Mouse (Mus musculus) heart, embryonic 13.5 days (tissue): ENCODE results near the gene Son. TPM values are rescaled to one million over a fixed set of nuclear protein-coding genes. Genes with fewer than 3 reads are reported as not detected.

Source experiments
- ATAC-seq: fragments of 200-750 bp; cut with Nextera tagmentation; 2 replicates; pipeline ENCODE4 v1.8.0; 2017; ENCODE audit warnings: moderate TSS enrichment; ENCODE audit not compliant: insufficient number of reproducible peaks, low FRiP score, low TSS enrichment; ENCODE audit errors: extremely low read depth
- H3K27ac ChIP-seq: fragments of 300-500 bp; sonication (generic); replicated peaks from 2 replicates; pipeline ENCODE4 v1.5.1; 2015; ENCODE audit warnings: moderate library complexity, mild to moderate bottlenecking, inconsistent platforms
- H3K27me3 ChIP-seq: fragments of 300-500 bp; sonication (generic); replicated peaks from 2 replicates; pipeline ENCODE4 v1.6.1; 2015; ENCODE audit warnings: mild to moderate bottlenecking, inconsistent platforms
- H3K36me3 ChIP-seq: fragments of 300-500 bp; sonication (generic); 2 replicates; pipeline ENCODE4 v1.6.1; 2015; ENCODE audit warnings: mild to moderate bottlenecking, inconsistent platforms
- H3K4me1 ChIP-seq: fragments of 300-500 bp; sonication (generic); 2 replicates; pipeline ENCODE4 v1.6.1; 2015; ENCODE audit warnings: inconsistent platforms
- H3K4me2 ChIP-seq: fragments of 300-500 bp; sonication (generic); 2 replicates; pipeline ENCODE4 v1.6.1; 2015; ENCODE audit warnings: inconsistent platforms, mild to moderate bottlenecking, moderate library complexity
- H3K4me3 ChIP-seq: fragments of 300-500 bp; sonication (generic); 2 replicates; pipeline ENCODE4 v1.5.1; 2015; ENCODE audit warnings: moderate library complexity, mild to moderate bottlenecking, inconsistent platforms
- H3K9ac ChIP-seq: fragments of 300-500 bp; sonication (generic); 2 replicates; pipeline ENCODE4 v1.6.1; 2015; ENCODE audit warnings: inconsistent platforms, mild to moderate bottlenecking, moderate library complexity
- H3K9me3 ChIP-seq: fragments of 300-500 bp; sonication (generic); 2 replicates; pipeline ENCODE4 v1.6.1; 2016; ENCODE audit warnings: inconsistent platforms
- WGBS: fragments of 180-500 bp; shearing (Covaris S2); methylation state at CpG from one replicate; pipeline ENCODE4 v1.1.7; 2015; ENCODE audit warnings: mixed read lengths; 5-methylcytosine and 5-hydroxymethylcytosine counted together
- polyA plus RNA-seq: library from polyadenylated mRNA; unstranded; fragments of >200 nt; fragmentation: Nextera tagmentation; extraction: Ambion mirVana; gene quantifications from 2 replicates; pipeline ENCODE4 v1.2.1, GENCODE M21; 2015

Gene Son
- polyA plus RNA-seq, 1 experiment from 2014 or later: 78.3 TPM

GRCm38 (mm10) chr16:91688023-91688618 lies 40.8 kb downstream of the Son start:
- peak; percentile 51 for ATAC-seq
- Histone ChIP-seq H3K4me1 (peaks cover 23% of the 10 kb centered on the region), H3K9ac (peak overlapping the region; percentile 95), H3K36me3 (peaks cover 31% of the 10 kb centered on the region), H3K27ac (peak overlapping the region; percentile 89), H3K27me3 (no peaks in the 10 kb centered on the region), H3K4me3 (peak overlapping the region; percentile 94), H3K9me3 (no peaks in the 10 kb centered on the region), H3K4me2 (peak overlapping the region; percentile 91)
- under 1% methylated on average over 51 of the region's 51 CpGs for WGBS

- Histone ChIP-seq H3K36me3 (peaks cover 29% of the 10 kb centered on the region), H3K4me3 (peak within 1 kb of the TSS; percentile 94), H3K27me3 (no peaks in the 10 kb centered on the region), H3K27ac (peak within 1 kb of the TSS; percentile 89), H3K4me2 (peak within 1 kb of the TSS; percentile 91), H3K9ac (peak within 1 kb of the TSS; percentile 95), H3K4me1 (peaks cover 23% of the 10 kb centered on the region), H3K9me3 (no peaks in the 10 kb centered on the region)
- WGBS: under 1% methylated on average over 70 of the region's 71 CpGs
- peak; percentile 97 for ATAC-seq
Measured at GRCm38 (mm10) chr16:91688619-91689334, 41.5 kb downstream of the Son start, which contains the start of gene Donson. Donson (minus strand) TSS chr16:91688770.

- WGBS: 41% methylated on average over 7 of the region's 7 CpGs
- Histone ChIP-seq H3K4me1 (peaks cover 24% of the 10 kb centered on the region), H3K36me3 (peaks cover 22% of the 10 kb centered on the region)
Measured at GRCm38 (mm10) chr16:91689791-91690190, 42.5 kb downstream of the Son start.

GRCm38 (mm10) chr16:91694455-91695084 lies 47.3 kb downstream of the Son start:
- no peaks in the 10 kb centered on the region for H3K27me3 ChIP-seq
- WGBS: 27% methylated on average over 14 of the region's 14 CpGs
- H3K36me3 ChIP-seq: peaks cover 41% of the 10 kb centered on the region
- no peak overlapping the region for H3K4me2 ChIP-seq
- no peak overlapping the region for H3K4me3 ChIP-seq
- H3K27ac ChIP-seq: no peak overlapping the region
- H3K9ac ChIP-seq: no peak overlapping the region; the same call in 1 of the 2 replicates
- peak; percentile 83; the same call in 1 of the 2 replicates for ATAC-seq
- no peaks in the 10 kb centered on the region for H3K9me3 ChIP-seq
- H3K4me1 ChIP-seq: peaks cover 13% of the 10 kb centered on the region

More at GRCm38 (mm10) chr16:91689791-91690190, 42.5 kb downstream of the Son start:
- H3K4me2 ChIP-seq: peak overlapping the region; percentile 91
- 0 out of 2 replicates have a peak overlapping the region, but pooled peaks have one; percentile 24 for H3K27ac ChIP-seq
- no peaks in the 10 kb centered on the region for H3K9me3 ChIP-seq
- no peak for ATAC-seq
- peak overlapping the region; percentile 94 for H3K4me3 ChIP-seq
- H3K27me3 ChIP-seq: no peaks in the 10 kb centered on the region
- peak overlapping the region; percentile 57 for H3K9ac ChIP-seq

GRCm38 (mm10) chr16:91695108-91695755 lies 47.9 kb downstream of the Son start:
- Histone ChIP-seq H3K27ac (no peak overlapping the region), H3K27me3 (no peaks in the 10 kb centered on the region), H3K4me1 (peaks cover 8% of the 10 kb centered on the region; the same call in 1 of the 2 replicates), H3K4me3 (no peak overlapping the region), H3K9me3 (no peaks in the 10 kb centered on the region), H3K9ac (peak overlapping the region; percentile 51), H3K36me3 (peaks cover 48% of the 10 kb centered on the region), H3K4me2 (no peak overlapping the region)
- no peak for ATAC-seq
- 56% methylated on average over 8 of the region's 8 CpGs for WGBS

- H3K27me3 ChIP-seq: no peaks in the 10 kb centered on the region
- peaks cover 73% of the 10 kb centered on the region for H3K36me3 ChIP-seq
- peaks cover 8% of the 10 kb centered on the region; the same call in 1 of the 2 replicates for H3K4me1 ChIP-seq
- no peaks in the 10 kb centered on the region for H3K9me3 ChIP-seq
- ATAC-seq: no peak
- H3K4me2 ChIP-seq: no peak overlapping the region
- no peak overlapping the region for H3K4me3 ChIP-seq
- WGBS: 87% methylated on average over 1 of the region's 1 CpGs
- H3K27ac ChIP-seq: no peak overlapping the region
- H3K9ac ChIP-seq: no peak overlapping the region
Measured at GRCm38 (mm10) chr16:91698995-91699394, 51.7 kb downstream of the Son start.

- ATAC-seq: no peak
- Histone ChIP-seq H3K27ac (no peak overlapping the region), H3K36me3 (peaks cover 86% of the 10 kb centered on the region), H3K4me1 (no peaks in the 10 kb centered on the region), H3K4me2 (no peak overlapping the region), H3K9ac (no peak overlapping the region), H3K27me3 (no peaks in the 10 kb centered on the region), H3K9me3 (no peaks in the 10 kb centered on the region), H3K4me3 (no peak overlapping the region)
- WGBS: 78% methylated on average over 13 of the region's 13 CpGs
Measured at GRCm38 (mm10) chr16:91701908-91702307, 54.6 kb downstream of the Son start.

GRCm38 (mm10) chr16:91702771-91703188 lies 55.5 kb downstream of the Son start:
- WGBS: 80% methylated on average over 3 of the region's 3 CpGs
- Histone ChIP-seq H3K27ac (no peak overlapping the region), H3K4me1 (no peaks in the 10 kb centered on the region), H3K4me3 (no peak overlapping the region), H3K9ac (no peak overlapping the region), H3K36me3 (peaks cover 87% of the 10 kb centered on the region), H3K27me3 (no peaks in the 10 kb centered on the region), H3K9me3 (no peaks in the 10 kb centered on the region), H3K4me2 (no peak overlapping the region)
- ATAC-seq: no peak

- no peak overlapping the region for H3K4me2 ChIP-seq
- no peaks in the 10 kb centered on the region for H3K9me3 ChIP-seq
- no peak overlapping the region for H3K4me3 ChIP-seq
- no peaks in the 10 kb centered on the region for H3K4me1 ChIP-seq
- peaks cover 85% of the 10 kb centered on the region for H3K36me3 ChIP-seq
- ATAC-seq: no peak
- no peak overlapping the region for H3K27ac ChIP-seq
- H3K27me3 ChIP-seq: no peaks in the 10 kb centered on the region
- H3K9ac ChIP-seq: no peak overlapping the region
- 78% methylated on average over 14 of the region's 14 CpGs for WGBS
Measured at GRCm38 (mm10) chr16:91704603-91705340, 57.5 kb downstream of the Son start.

- H3K4me1 ChIP-seq: no peaks in the 10 kb centered on the region
- ATAC-seq: no peak
- WGBS: 66% methylated on average over 7 of the region's 7 CpGs
Measured at GRCm38 (mm10) chr16:91710241-91710640, 62.9 kb downstream of the Son start.

More at GRCm38 (mm10) chr16:91710241-91710640, 62.9 kb downstream of the Son start:
- no peaks in the 10 kb centered on the region for H3K9me3 ChIP-seq
- H3K4me3 ChIP-seq: no peak overlapping the region
- H3K36me3 ChIP-seq: peaks cover 93% of the 10 kb centered on the region
- H3K27ac ChIP-seq: no peak overlapping the region
- H3K9ac ChIP-seq: no peak overlapping the region
- H3K4me2 ChIP-seq: no peak overlapping the region
- H3K27me3 ChIP-seq: no peaks in the 10 kb centered on the region
